Mouse (Mus musculus) cerebellum, adult 11 months (tissue): Measurements from ENCODE around the gene Cldn5.

Experiments used
- DNase-seq: peaks from one replicate; pipeline ENCODE4 v3.0.0; 2022

Cldn5 gene

DNA sequence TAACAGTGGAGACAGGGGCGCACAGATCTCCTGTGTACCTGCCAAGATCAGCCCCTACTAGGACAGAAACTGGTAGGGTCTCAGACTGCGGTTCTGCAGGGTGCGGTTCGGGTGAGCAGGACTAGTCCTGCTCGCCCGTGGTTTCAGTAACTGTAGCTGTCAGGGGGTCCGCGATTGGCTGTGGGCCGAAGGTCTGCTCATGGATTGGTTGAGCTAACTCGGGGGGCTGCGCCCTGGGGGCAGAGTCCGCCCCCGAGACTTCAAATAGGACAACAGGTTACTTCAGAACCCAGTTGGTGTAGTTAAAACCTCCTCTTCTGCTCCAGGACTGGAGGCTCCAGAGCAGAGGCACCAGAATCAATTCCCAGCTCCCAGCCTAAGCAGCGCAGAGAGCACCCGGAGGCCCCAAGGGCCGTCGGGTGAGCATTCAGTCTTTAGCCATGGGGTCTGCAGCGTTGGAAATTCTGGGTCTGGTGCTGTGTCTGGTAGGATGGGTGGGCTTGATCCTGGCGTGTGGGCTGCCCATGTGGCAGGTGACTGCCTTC, at the start of gene Cldn5:
Gene Cldn5, plus strand, starts transcription at position 292 of the 545 bp plus-strand sequence.
- no peak for DNase-seq

DNA sequence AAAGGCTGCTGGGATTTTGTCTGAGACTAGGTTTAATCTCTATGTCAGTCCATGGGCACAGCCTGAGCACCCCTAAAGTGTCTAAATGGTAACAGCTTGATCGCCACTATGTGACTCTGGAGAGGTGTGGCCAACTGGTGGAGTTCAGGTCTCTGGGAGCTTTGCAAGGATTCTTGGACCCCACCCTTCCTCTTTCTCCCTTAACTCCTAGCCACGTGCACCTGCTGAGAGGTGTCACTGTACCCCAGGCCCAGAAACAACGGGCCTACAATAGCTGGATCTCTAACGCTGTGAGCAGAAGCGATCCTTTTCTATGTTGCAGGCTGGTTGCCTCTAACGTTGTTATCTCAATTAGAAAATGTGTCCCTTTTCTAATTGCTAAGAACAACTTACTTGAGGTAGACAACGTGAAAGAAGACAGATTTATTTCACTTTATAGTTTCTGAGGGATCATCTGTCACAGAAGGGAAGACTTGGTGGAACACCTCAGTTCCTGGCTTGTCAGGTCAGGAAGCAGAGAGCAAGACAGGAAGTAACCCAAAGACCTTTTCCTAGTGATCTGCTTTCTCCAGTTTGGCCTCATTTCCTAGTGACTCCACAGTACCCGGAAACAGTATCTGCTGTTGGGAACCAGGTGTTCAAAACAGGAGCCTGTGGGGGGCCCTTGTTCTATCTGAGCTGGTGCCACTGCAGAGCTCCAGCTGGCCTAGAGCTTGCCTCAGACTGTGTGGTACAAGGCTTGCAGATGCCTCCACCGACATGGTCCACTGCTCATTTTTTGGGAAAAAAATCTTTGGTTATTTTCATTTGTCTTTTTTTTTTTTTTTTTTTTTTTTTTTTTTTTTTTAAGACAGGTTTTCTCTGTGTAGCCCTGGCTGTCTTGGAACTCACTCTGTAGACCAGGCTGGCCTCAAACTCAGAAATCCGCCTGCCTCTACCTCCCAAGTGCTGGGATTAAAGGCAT, 48.8 kb upstream of the Cldn5 start:
- no peak for DNase-seq

DNA sequence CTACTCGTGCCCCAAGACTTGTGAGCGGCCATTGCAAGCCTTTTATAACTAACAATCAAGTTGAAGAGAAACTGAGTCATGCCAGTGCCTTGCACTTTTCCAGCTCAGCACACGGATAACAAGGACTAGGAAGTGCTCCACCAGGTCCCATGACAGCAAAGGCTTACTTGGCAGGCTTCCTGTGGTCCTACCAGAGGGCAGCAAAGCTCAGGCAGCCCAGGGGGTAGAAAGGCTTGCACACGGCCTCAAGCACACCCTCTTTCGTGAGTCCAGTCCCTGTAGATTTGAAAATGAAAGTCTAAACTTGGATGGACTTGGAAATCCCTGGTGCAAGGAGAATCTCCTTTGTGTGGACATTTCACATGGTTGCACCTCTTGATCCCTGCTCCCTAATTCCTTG, 47.5 kb upstream of the Cldn5 start:
- DNase-seq = no peak

DNA sequence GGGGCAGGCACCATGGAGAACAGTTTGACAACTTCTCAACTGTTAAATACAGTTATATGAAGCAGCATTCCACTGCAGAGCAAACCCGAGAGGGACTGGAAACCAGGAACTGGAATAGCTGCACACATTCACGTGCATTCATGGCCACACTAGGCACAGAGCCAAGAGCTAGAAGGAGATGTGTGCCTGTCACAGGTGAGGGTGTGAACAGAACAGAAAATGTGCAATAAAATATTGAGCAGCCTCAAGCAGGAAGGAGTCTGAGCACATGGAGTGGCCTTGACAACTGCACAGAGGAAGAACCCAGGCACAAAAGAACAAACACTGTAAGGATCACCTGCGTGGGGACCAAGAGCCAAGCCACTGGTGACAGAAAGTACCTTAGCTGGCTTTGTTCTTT, 46.0 kb upstream of the Cldn5 start:
- DNase-seq = no peak

DNA sequence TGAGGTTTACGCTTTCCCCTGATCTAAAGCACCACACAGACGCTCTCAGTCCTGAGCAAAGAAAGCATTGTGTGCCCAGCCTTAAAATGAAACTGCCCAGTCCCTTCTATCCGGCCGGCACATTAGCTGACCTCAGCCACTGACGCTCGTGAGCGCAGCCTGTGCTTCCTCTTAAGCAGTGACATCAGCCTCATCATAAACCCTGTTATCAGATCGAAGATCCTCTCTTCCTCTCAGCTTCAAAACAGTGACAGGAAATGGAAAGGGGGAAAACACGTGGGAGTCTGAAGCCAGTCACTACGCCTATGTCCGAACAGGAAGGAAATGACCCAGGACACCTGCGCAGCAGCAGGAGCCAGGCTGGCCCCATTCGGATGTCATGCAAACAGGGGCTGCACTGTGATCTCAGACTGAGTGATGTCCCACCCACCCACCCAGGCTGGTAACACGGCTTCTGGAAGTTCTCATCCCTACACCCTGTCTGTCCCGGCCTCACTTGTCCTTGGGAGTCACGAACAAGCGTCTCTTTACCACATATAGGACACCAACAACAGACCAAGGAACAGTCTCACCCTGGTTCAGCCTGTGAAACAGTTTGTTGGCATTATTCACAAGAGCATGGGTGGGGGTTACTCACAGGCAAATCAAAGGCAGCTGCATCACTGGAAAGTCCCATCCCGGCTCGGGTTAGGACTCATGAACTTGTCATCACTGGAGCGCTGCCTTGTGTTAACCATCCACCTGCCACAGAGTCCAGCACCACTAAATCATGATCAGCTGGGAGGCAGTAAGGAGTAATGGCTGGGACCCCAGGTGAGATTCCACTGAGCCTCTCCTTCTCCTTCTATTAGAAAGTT, 43.3 kb upstream of the Cldn5 start:
- no peak for DNase-seq

DNA sequence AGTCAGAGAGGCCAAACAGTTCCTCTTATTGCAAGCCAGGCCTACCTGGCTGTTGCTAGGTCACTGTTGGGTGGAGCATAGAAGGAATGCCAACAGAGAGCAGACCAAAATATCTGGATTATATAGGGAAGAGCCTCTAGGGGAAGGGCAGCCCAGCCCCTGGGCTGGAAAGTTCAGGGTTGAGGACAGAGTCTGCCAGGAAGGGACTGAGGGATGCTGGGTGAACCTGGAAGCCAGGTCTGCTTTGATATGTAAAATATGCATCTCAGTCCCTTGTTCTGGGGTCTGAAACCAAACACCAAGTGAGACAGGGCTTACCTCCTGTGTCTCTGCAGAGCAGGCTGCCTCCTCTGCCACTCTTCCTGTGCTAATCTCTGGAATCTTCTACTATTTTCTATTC, 38.3 kb upstream of the Cldn5 start:
- DNase-seq = no peak

DNA sequence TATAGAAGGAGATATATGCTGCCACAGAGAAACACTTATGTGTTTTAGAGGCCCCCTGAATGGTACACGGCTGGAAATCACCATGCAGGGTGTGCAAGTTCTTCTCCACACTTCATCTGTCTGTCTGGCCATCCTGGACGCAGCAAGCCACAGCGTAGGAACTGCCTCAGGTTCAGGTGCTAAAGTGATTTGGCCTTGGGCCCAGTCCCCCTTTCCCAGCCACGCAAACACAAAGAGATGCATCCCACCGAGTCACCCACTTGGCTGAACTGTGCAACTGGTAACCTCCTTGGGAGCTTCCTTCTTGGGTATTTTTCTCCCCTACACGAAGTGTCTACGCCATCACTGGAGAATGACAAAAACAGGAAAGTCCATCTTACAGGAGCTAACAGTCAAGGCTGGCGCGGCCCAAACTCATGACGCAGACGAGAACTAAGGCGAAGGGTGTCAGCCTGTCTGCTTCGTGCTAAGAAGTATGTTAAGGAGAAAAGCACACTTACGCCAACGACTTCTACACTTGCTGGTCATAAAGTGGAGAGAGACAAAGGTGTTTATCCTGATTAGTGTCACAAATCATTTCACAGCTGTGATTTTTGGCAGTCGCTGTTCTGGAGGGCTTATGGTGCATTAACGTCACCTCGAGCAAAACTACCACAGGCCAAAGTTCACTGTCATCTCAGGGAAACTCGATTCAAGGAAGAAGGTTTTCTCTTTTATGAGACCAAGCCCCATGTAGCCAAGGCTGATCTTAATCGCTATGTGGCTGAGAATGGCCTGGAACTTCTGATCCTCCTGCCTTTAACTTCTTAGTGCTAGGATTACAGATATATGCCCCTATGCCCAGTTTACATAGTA, 30.2 kb upstream of the Cldn5 start:
- no peak for DNase-seq

DNA sequence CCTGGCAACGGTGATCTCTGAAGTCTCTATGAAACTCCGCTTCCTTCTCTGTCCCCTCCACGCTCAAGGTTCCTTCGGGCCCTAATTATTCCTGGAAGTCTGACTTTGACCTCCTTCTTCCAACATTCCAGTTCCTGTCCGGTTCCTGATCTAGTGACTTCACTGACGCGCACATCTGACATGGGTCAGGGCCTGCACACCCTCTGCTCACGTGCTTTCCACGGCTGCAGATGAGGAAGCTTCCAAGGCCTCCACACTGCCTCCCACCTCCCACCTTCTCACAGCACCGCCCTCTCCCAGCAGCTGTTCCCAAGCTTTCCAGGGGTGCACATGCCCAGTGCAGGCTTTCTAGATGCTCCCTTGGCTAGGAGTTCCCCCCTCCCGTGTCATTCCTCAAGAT, 25.5 kb upstream of the Cldn5 start:
- no peak for DNase-seq

DNA sequence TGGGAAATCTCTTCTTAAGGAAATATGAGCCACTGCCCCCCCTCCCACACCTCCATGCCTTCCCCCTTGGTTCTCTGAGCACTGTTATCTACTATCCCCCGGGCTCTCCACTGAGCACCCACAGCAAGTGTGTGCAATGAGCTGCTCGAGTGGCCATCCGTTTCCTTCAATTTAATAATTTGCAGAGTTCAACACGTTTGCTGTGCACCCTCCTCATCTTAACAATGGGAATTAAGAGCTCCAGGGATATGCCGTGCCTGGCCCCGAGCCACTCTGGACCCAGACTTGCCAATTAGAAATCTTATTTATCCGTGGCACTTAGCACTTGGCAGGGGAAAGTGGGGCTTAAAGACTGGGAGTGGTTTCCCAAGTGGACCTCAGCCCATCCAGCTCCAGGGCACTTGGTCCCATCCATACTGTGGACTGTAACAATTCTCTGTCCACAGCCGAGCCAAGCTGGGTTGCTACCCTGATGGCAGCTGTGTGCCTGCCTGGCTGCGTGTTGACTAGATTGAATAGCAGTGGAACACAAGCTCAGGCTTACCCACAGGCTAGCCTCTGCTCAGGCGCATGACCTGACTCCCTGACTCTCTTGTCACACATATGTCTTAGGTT, 24.7 kb upstream of the Cldn5 start:
- no peak for DNase-seq

DNA sequence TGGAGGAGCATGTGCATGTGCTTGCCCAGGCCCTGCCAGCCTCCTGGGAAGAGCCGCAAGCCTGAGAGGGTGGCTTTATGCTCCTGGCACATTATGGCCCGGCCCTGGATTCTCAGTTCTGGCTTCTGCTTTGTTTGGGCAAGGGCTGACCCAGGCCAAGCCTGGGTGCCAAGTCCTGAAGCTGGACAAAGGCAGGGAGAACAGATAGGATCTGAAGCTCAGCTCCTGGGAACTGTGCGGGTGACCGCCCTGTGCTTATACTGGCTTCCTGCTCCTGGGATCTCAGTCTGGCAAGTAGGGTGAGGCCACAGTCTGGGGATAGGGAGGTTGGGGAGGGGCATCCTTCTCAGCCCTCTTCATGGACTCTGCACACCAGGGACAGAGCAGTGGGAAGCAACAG, 14.9 kb upstream of the Cldn5 start:
- no peak for DNase-seq

DNA sequence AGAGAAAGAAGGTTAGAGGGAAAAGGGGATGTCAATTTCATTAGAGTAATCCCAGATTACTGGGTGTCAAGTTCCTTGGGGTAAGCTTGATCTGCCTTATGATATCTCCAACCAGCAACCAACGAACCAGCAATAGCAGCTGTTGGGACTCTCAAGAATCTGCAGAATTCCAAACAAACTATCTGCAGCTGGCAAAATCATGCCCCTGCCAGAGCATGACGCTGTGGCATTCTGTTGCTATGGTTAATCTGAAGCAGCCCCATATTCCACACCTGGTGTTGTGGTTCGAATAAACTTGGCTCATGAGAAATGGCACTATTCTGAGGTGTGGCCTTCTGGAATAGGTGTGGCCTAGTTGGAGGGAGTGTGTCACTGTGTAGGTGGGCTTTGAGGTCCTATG, 13.7 kb upstream of the Cldn5 start:
- DNase-seq = no peak

DNA sequence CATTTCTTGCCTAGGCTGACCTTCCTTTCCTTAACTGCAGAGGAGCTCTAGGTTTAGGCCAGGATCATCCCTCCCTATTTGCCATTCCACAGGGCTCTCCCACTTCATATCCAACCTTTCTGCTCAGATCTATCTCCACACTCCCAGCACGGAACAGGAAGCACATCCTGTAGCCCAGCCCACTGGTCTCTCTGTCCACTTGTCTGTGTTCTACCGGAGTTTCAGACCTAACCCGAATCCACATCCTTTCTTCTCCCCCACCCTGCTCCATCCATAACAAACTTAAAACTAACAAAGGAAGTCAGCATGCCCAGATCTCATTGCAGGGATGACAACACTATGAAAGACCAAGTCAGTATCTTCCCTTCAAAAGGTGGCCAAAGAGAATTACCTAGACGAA, 10.3 kb upstream of the Cldn5 start:
- DNase-seq = no peak

DNA sequence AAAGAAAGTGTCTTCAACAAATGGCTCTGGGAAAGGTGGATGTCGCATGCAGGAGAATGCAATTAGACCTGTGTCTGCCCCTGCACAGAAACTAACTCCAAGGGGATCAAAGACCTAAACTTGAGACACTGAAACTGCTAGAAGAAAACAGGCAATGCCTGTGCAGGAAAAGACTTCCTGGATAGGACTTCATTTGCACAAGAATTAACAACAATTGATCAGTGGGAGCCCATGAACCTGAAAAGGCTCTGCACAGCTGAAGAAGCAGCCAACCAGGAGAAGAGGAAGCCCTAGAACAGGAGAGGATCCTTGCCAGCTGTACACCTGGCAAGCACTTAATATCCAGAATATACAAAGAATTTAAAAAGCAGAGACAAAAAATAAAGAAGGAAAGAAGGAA, 7.1 kb upstream of the Cldn5 start:
- DNase-seq = no peak

DNA sequence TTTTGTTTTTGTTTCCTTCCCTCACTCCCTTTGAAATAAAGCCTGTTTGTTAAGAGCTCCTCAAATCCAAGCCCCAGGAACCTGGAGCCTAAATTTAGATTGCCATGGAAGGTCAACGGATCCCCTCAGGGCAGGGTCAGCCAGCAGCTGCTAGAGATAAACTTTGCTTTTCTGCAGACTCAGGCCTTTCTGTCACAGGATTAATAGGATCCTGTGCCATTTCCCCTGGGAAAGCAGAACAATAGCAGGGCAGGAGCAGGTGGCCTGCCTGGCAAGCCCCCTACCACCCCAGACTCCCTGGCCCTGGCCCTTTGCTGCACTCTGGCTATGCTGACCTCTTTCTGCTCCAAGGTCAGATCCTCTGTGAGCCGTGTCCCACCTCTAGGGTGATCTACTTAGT, 2.7 kb upstream of the Cldn5 start:
- no peak for DNase-seq

DNA sequence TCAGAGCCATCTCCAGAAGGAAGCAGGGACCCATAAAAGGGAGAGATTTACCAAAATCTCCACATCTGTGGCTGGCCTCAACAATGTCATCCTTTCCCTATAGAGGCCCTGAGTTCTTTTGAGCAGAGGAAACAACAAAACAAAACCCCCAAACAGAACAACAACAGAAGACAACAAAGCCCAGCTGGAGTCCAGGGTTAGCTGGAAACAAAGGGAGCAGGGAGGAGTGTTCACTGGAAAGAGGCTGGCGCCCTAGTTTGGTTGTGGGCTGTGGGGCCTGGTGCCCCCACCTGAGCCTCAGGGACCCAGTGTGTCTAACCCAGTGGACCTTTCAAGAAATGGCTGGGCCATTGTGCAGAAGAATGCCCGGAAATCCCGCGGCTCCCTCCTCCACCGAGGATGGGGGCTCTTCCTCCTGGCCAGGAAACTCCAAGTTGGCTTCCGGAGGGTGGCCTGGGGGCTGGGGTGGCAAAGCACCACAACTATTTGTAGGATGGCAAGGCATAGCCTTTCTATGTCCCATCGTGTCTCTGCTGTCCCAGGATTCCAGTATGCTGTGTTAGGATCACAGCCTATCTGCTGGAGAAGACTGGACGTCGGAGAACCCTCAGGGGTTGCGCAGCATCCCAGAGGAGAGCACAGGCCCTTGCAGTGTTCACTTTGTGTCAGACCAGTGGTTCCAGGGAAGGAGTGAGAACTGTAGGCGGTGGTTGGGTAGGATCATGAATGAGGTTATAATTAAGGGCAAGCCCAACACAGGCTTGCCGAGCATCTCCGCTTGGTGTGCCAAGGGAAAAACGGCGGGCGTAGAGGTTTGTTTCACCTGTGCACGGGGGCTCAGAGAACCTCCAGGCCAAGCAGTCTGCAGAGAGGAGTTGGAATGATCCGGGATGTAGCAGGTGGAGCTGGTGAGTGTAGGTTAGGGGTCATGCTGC, 759 bp upstream of the Cldn5 start:
- no peak for DNase-seq

DNA sequence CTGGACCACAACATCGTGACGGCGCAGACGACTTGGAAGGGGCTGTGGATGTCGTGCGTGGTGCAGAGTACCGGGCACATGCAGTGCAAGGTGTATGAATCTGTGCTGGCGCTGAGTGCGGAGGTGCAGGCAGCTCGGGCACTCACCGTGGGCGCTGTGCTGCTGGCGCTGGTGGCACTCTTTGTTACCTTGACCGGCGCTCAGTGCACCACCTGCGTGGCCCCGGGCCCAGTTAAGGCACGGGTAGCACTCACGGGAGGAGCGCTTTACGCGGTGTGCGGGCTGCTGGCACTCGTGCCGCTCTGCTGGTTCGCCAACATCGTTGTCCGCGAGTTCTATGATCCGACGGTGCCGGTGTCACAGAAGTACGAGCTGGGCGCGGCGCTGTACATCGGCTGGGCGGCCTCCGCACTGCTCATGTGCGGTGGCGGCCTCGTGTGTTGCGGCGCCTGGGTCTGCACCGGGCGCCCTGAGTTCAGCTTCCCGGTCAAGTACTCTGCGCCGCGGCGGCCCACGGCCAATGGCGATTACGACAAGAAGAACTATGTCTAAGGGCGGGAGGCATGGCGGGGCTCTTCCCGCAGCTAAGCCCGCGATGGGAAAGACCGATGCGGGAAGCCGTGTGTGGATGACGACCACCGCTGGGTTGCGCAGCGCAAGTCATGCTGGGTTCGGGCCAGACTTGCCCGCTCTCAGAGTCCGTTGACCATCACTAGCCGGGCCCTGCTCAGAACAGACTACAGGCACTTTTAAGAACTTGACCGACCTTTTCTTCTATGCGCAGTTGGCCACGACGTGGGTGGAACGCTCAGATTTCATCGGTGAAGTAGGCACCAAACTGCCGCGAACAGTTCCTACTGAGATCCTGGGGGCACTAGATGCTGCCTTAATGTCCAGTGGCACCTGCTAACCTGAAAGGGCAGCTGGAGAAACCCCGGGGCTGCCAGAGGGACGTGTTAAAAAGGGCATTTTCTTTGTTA, 744 bp downstream of the Cldn5 start:
- no peak for DNase-seq

DNA sequence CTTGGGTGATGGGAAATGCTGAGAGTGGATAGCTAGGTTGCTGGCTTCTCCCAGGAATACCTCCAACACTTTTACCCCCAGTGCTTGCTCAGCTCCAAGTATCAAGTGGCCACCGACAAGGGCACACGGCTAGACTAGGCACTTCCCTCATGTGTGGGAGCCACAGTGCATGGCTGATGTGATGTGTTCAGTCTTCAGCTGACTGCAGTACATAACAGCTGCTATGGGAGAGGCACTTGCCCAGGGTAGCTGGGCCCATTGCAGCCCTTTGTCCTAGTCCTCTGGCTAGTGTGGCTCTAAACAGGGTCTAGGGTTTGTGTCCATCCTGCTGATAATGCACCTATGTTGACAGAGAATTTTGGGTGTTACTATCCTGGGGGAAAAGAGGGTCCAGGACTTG, 1.8 kb downstream of the Cldn5 start:
- no peak for DNase-seq

DNA sequence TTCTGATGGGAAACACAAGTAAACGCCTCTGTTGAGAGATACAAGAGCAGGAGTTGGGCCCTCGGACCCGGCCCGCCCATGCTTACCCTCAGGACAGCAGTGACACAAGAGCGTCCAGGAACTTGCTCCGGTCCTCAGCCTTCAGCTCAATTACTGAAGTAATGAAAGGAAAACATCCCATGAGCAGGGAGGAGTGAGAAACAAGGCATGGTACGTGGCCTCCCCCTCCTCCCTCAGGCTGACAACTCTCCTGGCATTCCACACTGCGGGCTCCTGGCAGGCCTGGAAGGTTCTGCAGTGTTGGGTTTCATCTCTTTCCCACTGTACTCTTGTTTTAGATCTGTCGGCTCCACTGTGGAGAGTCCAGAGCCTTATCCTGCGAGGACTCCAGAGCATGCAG, 5.2 kb downstream of the Cldn5 start:
- no peak for DNase-seq

DNA sequence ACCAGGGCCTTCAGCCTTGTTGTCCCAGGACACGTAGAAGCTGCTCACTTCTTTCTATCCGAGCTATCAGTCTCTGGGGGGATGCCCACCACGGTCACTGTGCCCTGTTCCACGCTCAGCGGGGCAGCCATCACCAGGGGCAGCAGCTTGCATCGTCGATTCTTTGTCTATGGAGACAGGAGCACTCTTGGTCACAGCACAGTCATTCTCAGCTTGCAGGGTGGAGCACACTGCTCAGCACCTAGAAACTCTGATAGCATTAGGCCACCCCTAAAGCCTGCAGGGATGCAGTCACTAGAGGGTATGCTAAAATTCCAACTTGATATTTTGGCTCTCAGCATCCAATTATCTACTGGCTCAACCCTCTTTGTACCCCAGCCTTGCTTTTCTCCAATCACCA, 8.4 kb downstream of the Cldn5 start:
- no peak for DNase-seq

DNA sequence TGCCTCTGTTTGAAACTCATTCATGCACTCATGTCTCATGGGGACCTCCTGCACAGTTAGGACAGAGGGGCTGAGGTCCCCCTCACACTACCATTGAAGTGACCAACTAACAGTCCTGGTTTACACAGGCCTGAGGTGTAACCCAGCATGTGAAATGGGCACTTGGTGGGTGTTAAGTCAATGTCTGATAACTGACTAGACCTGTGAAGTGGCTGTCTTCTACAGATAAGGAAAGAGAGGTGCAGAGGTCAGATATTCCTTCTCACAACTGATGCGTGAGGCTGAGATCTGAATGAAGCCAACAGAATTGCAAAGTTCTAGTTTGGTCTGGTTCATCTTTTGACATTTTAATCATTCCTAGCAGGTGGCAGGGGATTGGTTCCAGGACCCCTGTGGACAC, 8.8 kb downstream of the Cldn5 start:
- DNase-seq = no peak
